Mouse (Mus musculus): ENCODE results near the gene Vps26a.

Gene Vps26a

GRCm38 (mm10) chr10:62419422-62419821 lies 67.2 kb downstream of the Vps26a start:
- in situ Hi-C loops (cut with MseI, MboI): no loop called here

- in situ Hi-C loops (cut with MseI, MboI): no loop called here
Observed at GRCm38 (mm10) chr10:62418831-62419356, 67.7 kb downstream of the Vps26a start.

DNA sequence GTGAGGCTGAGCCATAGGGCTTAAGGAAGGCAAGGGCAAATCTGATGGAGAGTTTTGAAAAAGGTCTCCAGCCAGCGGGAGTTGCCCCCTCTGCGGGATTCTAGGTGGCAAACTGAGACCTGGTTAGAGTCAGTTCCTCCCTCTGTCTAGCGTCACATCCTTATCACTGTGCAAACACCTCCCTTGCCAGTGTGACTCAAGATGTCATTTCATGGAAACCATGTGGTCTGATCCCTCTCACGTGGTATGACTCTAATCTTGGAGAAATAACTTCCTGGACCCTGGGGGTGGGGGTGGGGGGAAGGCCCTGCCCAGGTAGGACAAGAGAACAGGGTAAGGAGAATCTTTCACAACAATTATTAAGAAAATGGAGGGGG lies 73.0 kb downstream of the Vps26a start:
- in situ Hi-C loops (cut with MseI, MboI): no loop called here

- in situ Hi-C loops (cut with MseI, MboI): no loop called here
Observed at GRCm38 (mm10) chr10:62412906-62413605, 73.5 kb downstream of the Vps26a start.

- in situ Hi-C loops (cut with MseI, MboI): no loop called here
Observed at GRCm38 (mm10) chr10:62411431-62412410, 74.9 kb downstream of the Vps26a start.

- in situ Hi-C loops (cut with MseI, MboI): no loop called here
Observed at GRCm38 (mm10) chr10:62410943-62411342, 75.7 kb downstream of the Vps26a start.
